ENCODE assay signal across 31 mouse cellular contexts in genomic region chr8:110166270-110166669, GRCm38 (mm10). TPM values are rescaled to one million over a fixed set of nuclear protein-coding genes. Genes with fewer than 3 reads are reported as not detected.
"Had no signal": no experiment of that assay in that cellular context is flagged by ENCODE, and none has a peak within 500 bp of the region (broad histone marks: within the 10 kb centered on the region; RNA-seq: fewer than 3 reads in every experiment).

No protein-coding gene starts in this region.

- H3K4me1 ChIP-seq: heart, embryonic 12.5 days; intestine, embryonic 15.5 days; liver, embryonic 12.5 days had no signal

- ATAC-seq: inflammation-experienced regulatory T-cells, adult 6 months; intestine, embryonic 15.5 days; intestine, postnatal 0 days; liver, embryonic 12.5 days had no signal

- H3K9ac ChIP-seq: heart, embryonic 12.5 days; hindbrain, embryonic 12.5 days; hindbrain, embryonic 14.5 days; intestine, embryonic 15.5 days; kidney, embryonic 15.5 days; limb, embryonic 13.5 days; limb, embryonic 15.5 days; liver, embryonic 12.5 days had no signal

- H3K9me3 ChIP-seq: heart, embryonic 10.5 days; heart, embryonic 12.5 days; hindbrain, embryonic 10.5 days; hindbrain, embryonic 12.5 days; intestine, embryonic 15.5 days; kidney, embryonic 15.5 days; limb, embryonic 13.5 days; limb, embryonic 15.5 days; liver, embryonic 12.5 days had no signal

- H3K27ac ChIP-seq: heart, embryonic 10.5 days; hindbrain, embryonic 10.5 days; hindbrain, embryonic 12.5 days; hindbrain, embryonic 14.5 days; intestine, embryonic 15.5 days; kidney, embryonic 15.5 days; kidney, postnatal 0 days; limb, embryonic 13.5 days; limb, embryonic 15.5 days; liver, embryonic 12.5 days had no signal

- H3K4me3 ChIP-seq: heart, embryonic 10.5 days; heart, embryonic 12.5 days; hindbrain, embryonic 10.5 days; hindbrain, embryonic 12.5 days; intestine, embryonic 15.5 days; kidney, embryonic 15.5 days; limb, embryonic 13.5 days; limb, embryonic 15.5 days; liver, embryonic 12.5 days had no signal

- DNase-seq: gastrocnemius, postnatal 14 days; gastrocnemius, postnatal 36 days; heart, adult 11 months; heart, postnatal 10 days; heart, postnatal 4 days; kidney, adult 2 months; kidney, adult 9 months; kidney, postnatal 14 days; kidney, postnatal 36 days; layer of hippocampus, adult 9-11 months; layer of hippocampus, postnatal 36 days; left cerebral cortex, postnatal 4 days had no signal

- H3K4me2 ChIP-seq: heart, embryonic 12.5 days; hindbrain, embryonic 12.5 days; hindbrain, embryonic 14.5 days; intestine, embryonic 15.5 days; kidney, embryonic 15.5 days; limb, embryonic 13.5 days; limb, embryonic 15.5 days; liver, embryonic 12.5 days had no signal

- H3K36me3 ChIP-seq: heart, embryonic 10.5 days; heart, embryonic 12.5 days; hindbrain, embryonic 10.5 days; hindbrain, embryonic 12.5 days; intestine, embryonic 15.5 days; kidney, embryonic 15.5 days; limb, embryonic 13.5 days; limb, embryonic 15.5 days; liver, embryonic 12.5 days had no signal

RNA-seq across cellular contexts. Expression of gene Calb2, which starts 1.7 kb away (rescaled TPM):
- total RNA-seq: gastrocnemius, adult 18-20 months; gastrocnemius, adult 8-10 months; gastrocnemius, postnatal 36 days; heart, adult 8-10 months; heart, postnatal 25 days; liver, adult 2 months had no signal
- polyA plus RNA-seq: gonadal fat pad, adult 2 months; inflammation-experienced regulatory T-cells, adult 6 months; kidney, adult 2 months; kidney, postnatal 0 days; liver, adult 2 months; liver, embryonic 12.5 days had no signal
